Mouse (Mus musculus): ENCODE results near the gene Adam12.

The Adam12 gene

DNA sequence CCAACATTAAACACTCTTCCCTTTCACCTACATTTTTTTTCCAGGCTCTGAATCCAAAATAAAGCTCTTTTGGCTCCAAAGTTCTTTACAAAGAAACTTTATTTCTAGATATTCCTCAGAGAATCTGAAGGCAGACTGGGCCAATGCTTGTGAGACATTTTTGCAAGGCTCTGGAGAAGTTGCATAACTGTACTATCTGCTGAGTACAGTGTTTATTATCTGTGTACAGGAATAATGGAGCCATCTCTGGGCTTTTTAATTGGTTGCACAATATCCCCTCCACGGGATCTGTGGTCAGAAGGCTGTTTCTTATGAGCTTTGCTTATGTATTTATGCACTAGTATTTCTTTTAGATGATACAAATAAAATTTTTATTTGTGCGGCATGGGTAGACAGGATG, 54.9 kb downstream of the Adam12 start:
- H3K27me3 ChIP-seq (ENCODE audit: insufficient read depth, low read length): no peaks in the 10 kb centered on the region
- no peaks in the 10 kb centered on the region for H3K36me3 ChIP-seq (ENCODE audit: insufficient read depth, low read length)
- no peak for TF ChIP-seq POU5F1 (IDR thresholded peaks at IDR 0.05; ENCODE audit: borderline replicate concordance, low read length)
- H3K9me3 ChIP-seq (ENCODE audit: low read length): no peaks in the 10 kb centered on the region
- H3K4me1 ChIP-seq (replicated peaks; ENCODE audit: low read depth, low read length): no peaks in the 10 kb centered on the region
- H3K4me3 ChIP-seq (replicated peaks; ENCODE audit: low read length): no peak overlapping the region

DNA sequence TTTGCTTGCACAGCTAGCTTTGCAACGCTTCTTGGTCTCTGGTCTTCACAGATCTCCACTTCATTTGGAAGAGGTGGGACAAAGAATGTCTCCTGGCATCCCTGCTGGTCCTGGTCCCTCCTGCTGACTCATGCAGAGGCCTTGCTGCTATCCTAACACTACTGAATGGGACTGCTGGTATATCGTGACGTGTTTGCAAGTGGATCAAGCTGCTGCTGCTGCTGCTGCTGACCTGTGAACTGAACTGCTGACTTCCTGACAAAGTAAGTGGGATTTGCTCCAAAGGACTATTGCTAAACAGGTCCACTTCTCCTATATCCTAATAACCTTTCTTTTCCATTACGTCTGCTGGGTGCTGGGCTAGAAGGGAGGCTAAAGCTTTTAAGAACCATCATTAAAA, 56.7 kb downstream of the Adam12 start:
- Histone ChIP-seq H3K27me3 (ENCODE audit: insufficient read depth, low read length) (no peaks in the 10 kb centered on the region), H3K9me3 (ENCODE audit: low read length) (no peaks in the 10 kb centered on the region), H3K4me3 (replicated peaks; ENCODE audit: low read length) (no peak overlapping the region), H3K36me3 (ENCODE audit: insufficient read depth, low read length) (no peaks in the 10 kb centered on the region), H3K4me1 (replicated peaks; ENCODE audit: low read depth, low read length) (no peaks in the 10 kb centered on the region)
- TF ChIP-seq CTCF (conservative IDR thresholded peaks at IDR 0.05; ENCODE audit: low read length) (no peak), POU5F1 (IDR thresholded peaks at IDR 0.05; ENCODE audit: borderline replicate concordance, low read length) (no peak), NANOG (IDR thresholded peaks at IDR 0.05; ENCODE audit: borderline replicate concordance, low read length) (no peak)

DNA sequence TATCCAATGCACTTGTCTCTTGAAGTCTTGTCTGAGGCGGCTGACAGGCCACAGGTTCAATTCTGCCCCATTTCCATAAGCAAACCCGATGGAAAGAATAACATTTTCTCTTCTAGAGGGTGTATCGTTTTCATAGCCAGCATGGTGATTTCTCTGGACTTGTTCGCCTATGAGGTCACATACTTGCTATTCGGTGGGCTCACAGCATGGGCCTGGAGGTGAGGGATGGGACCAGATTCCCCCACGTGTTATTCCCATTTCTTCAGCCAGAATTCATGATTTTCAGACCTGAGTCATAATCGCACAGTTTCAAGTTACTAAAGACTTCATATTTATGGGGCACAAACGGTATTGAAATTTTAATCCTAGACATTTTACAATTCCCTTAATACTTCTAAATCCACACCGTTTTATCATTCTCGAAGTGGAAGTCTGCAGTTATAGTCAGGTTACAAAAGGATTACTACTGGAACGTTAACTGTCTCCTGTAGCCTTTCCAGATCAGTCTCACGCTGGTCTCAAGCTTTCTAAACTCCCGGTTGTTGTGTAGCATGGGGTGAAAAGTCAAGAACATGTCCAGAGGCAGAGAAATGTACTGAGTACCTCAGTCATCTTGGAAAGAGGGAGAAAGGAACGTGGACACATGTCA, 58.4 kb downstream of the Adam12 start:
- no peaks in the 10 kb centered on the region for H3K36me3 ChIP-seq (ENCODE audit: insufficient read depth, low read length)
- no peaks in the 10 kb centered on the region for H3K4me1 ChIP-seq (replicated peaks; ENCODE audit: low read depth, low read length)
- TF ChIP-seq CTCF (conservative IDR thresholded peaks at IDR 0.05; ENCODE audit: low read length): no peak
- TF ChIP-seq POU5F1 (IDR thresholded peaks at IDR 0.05; ENCODE audit: borderline replicate concordance, low read length): no peak
- TF ChIP-seq NANOG (IDR thresholded peaks at IDR 0.05; ENCODE audit: borderline replicate concordance, low read length): no peak
- H3K9me3 ChIP-seq (ENCODE audit: low read length): no peaks in the 10 kb centered on the region
- H3K27me3 ChIP-seq (ENCODE audit: insufficient read depth, low read length): no peaks in the 10 kb centered on the region
- H3K4me3 ChIP-seq (replicated peaks; ENCODE audit: low read length): no peak overlapping the region

DNA sequence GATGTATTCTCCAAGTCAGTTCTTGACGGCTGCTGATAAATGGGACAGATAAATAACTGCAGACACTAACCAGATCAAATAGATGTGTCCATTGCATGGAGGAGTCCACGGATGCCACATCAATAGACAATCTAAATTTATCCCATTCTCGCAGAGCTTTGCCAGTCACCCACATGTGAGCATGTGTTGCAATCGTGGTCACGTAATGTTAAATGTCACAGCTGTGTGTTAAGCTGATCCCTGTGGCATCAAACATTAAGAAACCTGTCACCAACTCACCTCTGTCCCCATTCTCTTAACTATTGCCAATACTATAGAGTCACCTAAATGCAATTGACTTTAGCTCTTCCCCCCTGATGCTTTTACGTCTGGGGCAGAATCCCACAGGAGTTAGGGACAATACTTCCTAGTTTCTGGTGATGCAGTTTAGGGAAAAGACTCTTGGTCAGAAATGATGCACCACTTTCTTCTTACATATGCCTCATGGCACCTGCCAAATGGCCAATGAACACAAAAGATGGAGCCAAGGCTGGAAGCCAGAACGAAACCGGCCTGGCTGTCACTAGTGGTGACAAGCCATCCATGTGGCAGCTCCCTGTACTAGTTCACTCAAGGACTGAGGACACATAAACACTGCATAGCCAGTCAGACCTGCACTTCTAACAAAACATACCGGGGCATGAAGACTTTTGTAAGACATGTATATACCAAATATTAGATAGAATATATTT, 61.6 kb downstream of the Adam12 start:
- H3K9me3 ChIP-seq (ENCODE audit: low read length): no peaks in the 10 kb centered on the region
- H3K27me3 ChIP-seq (ENCODE audit: insufficient read depth, low read length): no peaks in the 10 kb centered on the region
- H3K36me3 ChIP-seq (ENCODE audit: insufficient read depth, low read length): no peaks in the 10 kb centered on the region
- no peaks in the 10 kb centered on the region for H3K4me1 ChIP-seq (replicated peaks; ENCODE audit: low read depth, low read length)
- H3K4me3 ChIP-seq (replicated peaks; ENCODE audit: low read length): no peak overlapping the region
- TF ChIP-seq POU5F1 (IDR thresholded peaks at IDR 0.05; ENCODE audit: borderline replicate concordance, low read length): no peak
- no peak for TF ChIP-seq NANOG (IDR thresholded peaks at IDR 0.05; ENCODE audit: borderline replicate concordance, low read length)
- TF ChIP-seq CTCF (conservative IDR thresholded peaks at IDR 0.05; ENCODE audit: low read length): no peak

- no peak overlapping the region for H3K4me3 ChIP-seq (replicated peaks; ENCODE audit: low read length)
- H3K36me3 ChIP-seq (ENCODE audit: insufficient read depth, low read length): no peaks in the 10 kb centered on the region
- H3K4me1 ChIP-seq (replicated peaks; ENCODE audit: low read depth, low read length): no peaks in the 10 kb centered on the region
- TF ChIP-seq CTCF (conservative IDR thresholded peaks at IDR 0.05; ENCODE audit: low read length): no peak
- TF ChIP-seq POU5F1 (IDR thresholded peaks at IDR 0.05; ENCODE audit: borderline replicate concordance, low read length): no peak
- no peak for TF ChIP-seq NANOG (IDR thresholded peaks at IDR 0.05; ENCODE audit: borderline replicate concordance, low read length)
- H3K27me3 ChIP-seq (ENCODE audit: insufficient read depth, low read length): no peaks in the 10 kb centered on the region
- no peaks in the 10 kb centered on the region for H3K9me3 ChIP-seq (ENCODE audit: low read length)
Observed at GRCm38 (mm10) chr7:134169780-134170179, 62.2 kb downstream of the Adam12 start.

DNA sequence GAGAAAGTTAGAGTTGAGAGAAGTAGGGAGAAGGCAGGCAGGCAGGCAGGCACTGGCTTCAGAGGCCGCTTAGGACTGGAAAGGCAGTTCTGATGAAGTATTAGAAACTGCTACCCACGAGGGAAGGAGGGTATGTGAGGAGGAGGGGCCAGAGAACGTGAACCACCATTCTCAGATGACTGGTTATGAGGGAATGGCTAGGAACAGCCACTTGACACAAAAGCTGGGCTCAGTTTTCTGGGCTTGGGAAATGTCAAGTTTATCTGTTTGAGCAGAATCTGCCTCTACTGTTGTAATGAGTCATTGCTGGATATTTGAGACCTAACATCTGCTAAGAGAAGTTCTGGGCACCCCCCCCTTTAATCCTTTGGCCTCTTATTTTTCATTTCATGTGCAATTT, 64.4 kb downstream of the Adam12 start:
- Histone ChIP-seq H3K36me3 (ENCODE audit: insufficient read depth, low read length) (no peaks in the 10 kb centered on the region), H3K9me3 (ENCODE audit: low read length) (no peaks in the 10 kb centered on the region), H3K4me3 (replicated peaks; ENCODE audit: low read length) (no peak overlapping the region), H3K4me1 (replicated peaks; ENCODE audit: low read depth, low read length) (no peaks in the 10 kb centered on the region), H3K27me3 (ENCODE audit: insufficient read depth, low read length) (no peaks in the 10 kb centered on the region)
- no peak for TF ChIP-seq CTCF (conservative IDR thresholded peaks at IDR 0.05; ENCODE audit: low read length)
- no peak for TF ChIP-seq NANOG (IDR thresholded peaks at IDR 0.05; ENCODE audit: borderline replicate concordance, low read length)
- no peak for TF ChIP-seq POU5F1 (IDR thresholded peaks at IDR 0.05; ENCODE audit: borderline replicate concordance, low read length)

DNA sequence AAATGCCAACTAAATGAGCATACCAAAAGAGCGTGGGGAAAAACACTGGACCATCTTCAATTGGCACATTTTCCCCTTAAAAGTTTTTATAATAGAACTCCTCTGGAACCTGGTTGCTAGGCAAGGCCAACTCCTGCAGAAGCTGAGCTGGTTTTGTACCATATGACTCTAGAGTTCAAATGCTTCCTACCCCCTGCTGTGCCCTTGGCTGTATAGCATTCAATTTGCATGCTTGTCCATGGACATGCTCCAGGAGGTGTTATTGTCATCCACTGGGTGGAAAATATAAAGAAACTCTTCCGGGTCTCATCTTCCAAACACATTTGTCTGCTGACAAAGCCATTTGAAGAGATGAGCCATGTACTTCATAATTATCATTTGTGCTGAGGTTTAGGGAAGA, 68.2 kb downstream of the Adam12 start:
- H3K4me1 ChIP-seq (replicated peaks; ENCODE audit: low read depth, low read length): no peaks in the 10 kb centered on the region
- H3K4me3 ChIP-seq (replicated peaks; ENCODE audit: low read length): no peak overlapping the region
- no peaks in the 10 kb centered on the region for H3K9me3 ChIP-seq (ENCODE audit: low read length)
- no peaks in the 10 kb centered on the region for H3K36me3 ChIP-seq (ENCODE audit: insufficient read depth, low read length)
- TF ChIP-seq CTCF (conservative IDR thresholded peaks at IDR 0.05; ENCODE audit: low read length) (no peak), POU5F1 (IDR thresholded peaks at IDR 0.05; ENCODE audit: borderline replicate concordance, low read length) (no peak), NANOG (IDR thresholded peaks at IDR 0.05; ENCODE audit: borderline replicate concordance, low read length) (no peak)
- 0 out of 2 replicates have a peak, but pooled peaks cover 3% of the 10 kb centered on the region for H3K27me3 ChIP-seq (ENCODE audit: insufficient read depth, low read length)

- Histone ChIP-seq H3K4me1 (replicated peaks; ENCODE audit: low read depth, low read length) (no peaks in the 10 kb centered on the region), H3K4me3 (replicated peaks; ENCODE audit: low read length) (no peak overlapping the region), H3K9me3 (ENCODE audit: low read length) (no peaks in the 10 kb centered on the region), H3K27me3 (ENCODE audit: insufficient read depth, low read length) (0 out of 2 replicates have a peak, but pooled peaks cover 3% of the 10 kb centered on the region), H3K36me3 (ENCODE audit: insufficient read depth, low read length) (no peaks in the 10 kb centered on the region)
- TF ChIP-seq POU5F1 (IDR thresholded peaks at IDR 0.05; ENCODE audit: borderline replicate concordance, low read length): no peak
- no peak for TF ChIP-seq NANOG (IDR thresholded peaks at IDR 0.05; ENCODE audit: borderline replicate concordance, low read length)
- TF ChIP-seq CTCF (conservative IDR thresholded peaks at IDR 0.05; ENCODE audit: low read length): no peak
Observed at GRCm38 (mm10) chr7:134162886-134163285, 69.1 kb downstream of the Adam12 start.

Data from E14TG2a.4 (cell line).